Mouse (Mus musculus): ENCODE data around the gene Tas2r135. TPM values are rescaled to one million over a fixed set of nuclear protein-coding genes. Genes with fewer than 3 reads are reported as not detected.

Tas2r135 gene
- polyA plus RNA-seq (2014; fragmentation: Illumina TruSeq; extraction: RNeasy Lipid Tissue Mini Kit (QIAGEN cat#74804); ENCODE audit: low read depth, low replicate concordance), result not detected

DNA sequence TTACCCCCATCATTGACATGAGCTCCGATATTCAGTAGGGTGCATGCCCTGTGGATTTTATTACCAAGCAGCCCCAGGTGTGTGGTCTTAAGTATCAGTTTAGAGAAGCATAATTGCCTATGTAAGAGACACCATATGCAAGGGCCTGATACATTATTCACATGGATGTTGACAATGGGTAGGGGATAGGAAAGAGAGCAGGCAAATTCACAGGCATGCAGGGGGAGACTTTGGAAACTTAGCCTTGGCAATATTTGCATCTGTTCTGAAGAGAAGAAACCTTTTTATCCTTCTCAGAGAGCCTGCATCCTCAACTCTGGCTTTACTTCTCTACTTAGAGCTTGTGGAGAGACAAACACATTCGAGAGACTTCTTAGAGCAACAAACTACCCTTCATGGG is at the start of gene Tas2r135:
Gene Tas2r135 (plus strand): TSS at position 301 of the 400 bp plus-strand sequence.

DNA sequence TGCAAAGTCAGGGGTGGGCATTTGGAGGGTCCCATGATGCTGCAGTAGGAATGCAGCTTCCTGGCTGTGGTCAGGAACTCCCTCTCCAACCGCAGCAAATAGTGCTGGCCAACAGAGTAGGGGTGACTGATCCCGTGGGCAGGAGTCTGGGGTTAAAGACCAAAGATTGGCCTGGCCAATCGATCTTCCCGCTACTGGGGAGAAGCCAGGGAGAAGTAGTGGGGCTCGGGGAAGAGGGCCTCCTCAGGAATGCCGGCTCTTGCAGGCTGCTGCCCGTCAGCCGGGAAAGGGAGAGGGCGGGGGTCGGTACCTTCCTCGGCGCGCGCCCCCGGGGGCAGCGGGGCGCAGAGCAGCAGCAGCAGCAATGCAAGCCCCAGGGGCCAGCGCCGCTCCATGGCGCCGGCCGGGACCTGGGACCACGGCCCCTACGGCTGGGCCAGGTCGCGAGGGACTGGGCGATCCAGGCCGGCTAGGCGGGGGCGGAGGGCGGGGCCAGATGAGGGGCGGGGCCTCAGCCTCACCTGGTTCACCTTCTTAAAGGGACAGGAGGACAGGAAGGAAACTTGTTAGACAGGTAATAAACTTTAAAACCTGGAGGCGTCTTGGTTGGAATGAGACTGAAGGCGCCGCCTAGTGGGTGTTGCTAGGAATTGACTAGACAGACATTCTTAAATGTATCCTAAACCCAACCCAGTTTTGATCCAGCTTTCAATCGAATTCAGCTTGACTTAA is 32.3 kb upstream of the Tas2r135 start, which contains the start of gene Epha1:
Gene Epha1 (minus strand): TSS at position 453 of the 732 bp plus-strand sequence.

DNA sequence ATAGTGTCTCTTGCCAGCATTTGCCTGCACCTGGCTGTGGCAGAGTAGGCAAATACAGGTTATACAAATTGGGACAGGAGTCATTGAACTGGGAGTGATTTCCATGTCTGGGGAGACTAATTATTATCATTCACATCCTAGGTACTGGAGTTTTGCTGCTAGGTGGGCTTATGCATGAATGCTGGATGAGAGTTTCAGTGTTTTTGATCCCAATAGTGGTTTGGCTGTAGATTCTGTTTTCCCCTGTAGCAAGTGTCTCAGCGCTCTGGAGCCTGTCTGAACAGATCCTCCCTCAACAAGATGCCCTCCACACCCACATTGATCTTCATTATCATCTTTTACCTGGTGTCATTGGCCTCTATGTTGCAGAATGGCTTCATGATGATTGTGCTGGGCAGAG is 5.3 kb upstream of the Tas2r135 start, which contains the start of gene Tas2r143:
Gene Tas2r143 (plus strand): TSS at position 301 of the 400 bp plus-strand sequence.

DNA sequence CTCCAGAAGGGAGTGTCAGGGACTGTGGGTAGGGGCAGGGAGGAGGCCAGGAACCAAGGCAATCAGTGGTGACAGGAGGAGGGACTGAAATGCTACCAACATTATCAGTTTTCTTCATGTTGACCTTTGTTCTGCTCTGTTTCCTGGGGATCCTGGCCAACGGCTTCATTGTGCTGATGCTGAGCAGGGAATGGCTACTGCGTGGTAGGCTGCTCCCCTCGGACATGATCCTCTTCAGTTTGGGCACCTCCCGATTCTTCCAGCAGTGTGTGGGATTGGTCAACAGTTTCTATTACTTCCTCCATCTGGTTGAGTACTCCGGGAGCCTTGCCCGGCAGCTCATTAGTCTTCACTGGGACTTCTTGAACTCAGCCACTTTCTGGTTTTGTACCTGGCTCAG is 29.2 kb downstream of the Tas2r135 start, which contains the start of gene Tas2r126:
Gene Tas2r126 (plus strand): TSS at position 90 of the 400 bp plus-strand sequence.

Other genes starting within 250 kb of the Tas2r135 start
- not detected for gene Tas2r144, start 190.1 kb upstream of the Tas2r135 start, polyA plus RNA-seq (2014; fragmentation: Illumina TruSeq; extraction: RNeasy Lipid Tissue Mini Kit (QIAGEN cat#74804); ENCODE audit: low read depth, low replicate concordance)
- 7.8 TPM for gene Gstk1, start 159.5 kb upstream of the Tas2r135 start, polyA plus RNA-seq (2014; fragmentation: Illumina TruSeq; extraction: RNeasy Lipid Tissue Mini Kit (QIAGEN cat#74804); ENCODE audit: low read depth, low replicate concordance)
- not detected for gene Tmem139, start 143.5 kb upstream of the Tas2r135 start, polyA plus RNA-seq (2014; fragmentation: Illumina TruSeq; extraction: RNeasy Lipid Tissue Mini Kit (QIAGEN cat#74804); ENCODE audit: low read depth, low replicate concordance)
- gene Casp2, start 140.4 kb upstream of the Tas2r135 start, polyA plus RNA-seq (2014; fragmentation: Illumina TruSeq; extraction: RNeasy Lipid Tissue Mini Kit (QIAGEN cat#74804); ENCODE audit: low read depth, low replicate concordance), result 9.7 TPM
- 0.77 TPM for gene Clcn1, start 118.7 kb upstream of the Tas2r135 start, polyA plus RNA-seq (2014; fragmentation: Illumina TruSeq; extraction: RNeasy Lipid Tissue Mini Kit (QIAGEN cat#74804); ENCODE audit: low read depth, low replicate concordance)
- gene Fam131b, start 80.8 kb upstream of the Tas2r135 start, polyA plus RNA-seq (2014; fragmentation: Illumina TruSeq; extraction: RNeasy Lipid Tissue Mini Kit (QIAGEN cat#74804); ENCODE audit: low read depth, low replicate concordance), result 0.50 TPM
- 0.85 TPM for gene Zyx, start 55.8 kb upstream of the Tas2r135 start, polyA plus RNA-seq (2014; fragmentation: Illumina TruSeq; extraction: RNeasy Lipid Tissue Mini Kit (QIAGEN cat#74804); ENCODE audit: low read depth, low replicate concordance)
- not detected for gene Epha1, start 32.2 kb upstream of the Tas2r135 start, polyA plus RNA-seq (2014; fragmentation: Illumina TruSeq; extraction: RNeasy Lipid Tissue Mini Kit (QIAGEN cat#74804); ENCODE audit: low read depth, low replicate concordance)
- not detected for gene Tas2r143, start 5.2 kb upstream of the Tas2r135 start, polyA plus RNA-seq (2014; fragmentation: Illumina TruSeq; extraction: RNeasy Lipid Tissue Mini Kit (QIAGEN cat#74804); ENCODE audit: low read depth, low replicate concordance)
- not detected for gene Tas2r126, start 29.1 kb downstream of the Tas2r135 start, polyA plus RNA-seq (2014; fragmentation: Illumina TruSeq; extraction: RNeasy Lipid Tissue Mini Kit (QIAGEN cat#74804); ENCODE audit: low read depth, low replicate concordance)
- not detected for gene Olfr458, start 59.8 kb downstream of the Tas2r135 start, polyA plus RNA-seq (2014; fragmentation: Illumina TruSeq; extraction: RNeasy Lipid Tissue Mini Kit (QIAGEN cat#74804); ENCODE audit: low read depth, low replicate concordance)
- not detected for gene Olfr457, start 70.9 kb downstream of the Tas2r135 start, polyA plus RNA-seq (2014; fragmentation: Illumina TruSeq; extraction: RNeasy Lipid Tissue Mini Kit (QIAGEN cat#74804); ENCODE audit: low read depth, low replicate concordance)
- not detected for gene Olfr456, start 81.8 kb downstream of the Tas2r135 start, polyA plus RNA-seq (2014; fragmentation: Illumina TruSeq; extraction: RNeasy Lipid Tissue Mini Kit (QIAGEN cat#74804); ENCODE audit: low read depth, low replicate concordance)
- gene Olfr455, start 142.2 kb downstream of the Tas2r135 start, polyA plus RNA-seq (2014; fragmentation: Illumina TruSeq; extraction: RNeasy Lipid Tissue Mini Kit (QIAGEN cat#74804); ENCODE audit: low read depth, low replicate concordance), result not detected
- gene Tcaf3, start 192.3 kb downstream of the Tas2r135 start, polyA plus RNA-seq (2014; fragmentation: Illumina TruSeq; extraction: RNeasy Lipid Tissue Mini Kit (QIAGEN cat#74804); ENCODE audit: low read depth, low replicate concordance), result not detected
- 0.56 TPM for gene Tcaf2, start 239.8 kb downstream of the Tas2r135 start, polyA plus RNA-seq (2014; fragmentation: Illumina TruSeq; extraction: RNeasy Lipid Tissue Mini Kit (QIAGEN cat#74804); ENCODE audit: low read depth, low replicate concordance)

Data from testis, adult 10 weeks (tissue).